Mouse (Mus musculus): ENCODE measurements around the gene Oprd1. TPM values are rescaled to one million over a fixed set of nuclear protein-coding genes. Genes with fewer than 3 reads are reported as not detected.

The Oprd1 gene
- polyA plus RNA-seq, 3 experiments from 2014 or later: not detected

GRCm38 (mm10) chr4:132133381-132133780 lies 10.9 kb downstream of the Oprd1 start:
- ATAC-seq: no peak

DNA sequence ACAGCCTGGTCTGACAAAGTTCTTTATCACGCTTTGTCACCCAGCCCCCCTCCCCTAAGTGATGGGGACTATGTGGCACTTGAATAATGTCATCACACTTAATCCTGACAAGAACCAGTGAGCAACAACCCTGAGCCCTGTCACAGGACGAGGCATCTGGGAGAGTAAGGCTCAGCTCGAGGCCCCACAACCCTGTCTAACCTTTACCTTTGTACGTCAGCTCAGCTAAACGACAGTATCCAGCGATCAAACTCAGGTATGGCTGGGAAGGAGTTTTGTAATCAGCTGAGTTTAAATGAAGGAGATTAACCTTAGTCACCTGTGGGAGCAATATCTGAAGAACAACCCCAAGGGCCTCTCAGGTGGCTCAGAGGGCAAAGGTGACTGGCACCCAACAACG lies 12.0 kb downstream of the Oprd1 start:
- ATAC-seq: no peak

DNA sequence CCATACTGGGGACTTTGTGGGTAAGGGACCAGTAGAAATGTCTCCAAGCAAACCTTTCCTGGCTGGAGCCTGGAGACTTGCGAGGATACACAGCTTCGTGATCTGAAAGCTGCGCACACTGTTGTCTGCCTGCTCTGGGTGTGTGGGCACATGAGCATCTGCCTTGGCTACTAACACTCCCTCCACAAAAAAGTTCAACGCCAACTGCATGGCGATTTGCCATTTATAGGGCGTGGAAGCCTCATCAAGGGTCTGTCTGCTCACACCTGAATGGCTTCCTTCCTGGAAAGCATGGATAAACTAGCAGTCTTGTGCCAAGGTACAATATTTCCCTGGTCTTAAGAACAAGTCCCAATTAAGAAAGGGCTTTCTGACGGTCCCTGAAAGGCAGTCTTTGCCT lies 12.5 kb downstream of the Oprd1 start:
- no peak for ATAC-seq

DNA sequence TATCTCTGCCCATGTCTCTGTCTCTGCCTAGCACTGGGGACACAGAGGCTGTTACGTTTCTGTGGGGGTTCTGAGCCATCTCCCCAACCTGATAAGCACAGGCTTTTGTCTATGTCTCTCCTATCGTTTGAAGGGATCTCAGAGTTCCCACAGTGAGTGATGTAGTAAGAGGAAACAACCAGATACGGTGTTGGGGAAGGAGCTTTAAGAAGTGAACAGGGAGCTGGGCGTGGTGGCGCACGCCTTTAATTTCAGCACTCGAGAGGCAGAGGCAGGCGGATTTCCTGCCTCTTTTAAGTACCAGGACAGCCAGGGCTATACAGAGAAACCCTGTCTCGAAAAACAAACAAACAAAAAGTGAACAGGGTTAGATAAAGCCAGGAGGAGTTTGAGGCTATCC lies 13.2 kb downstream of the Oprd1 start:
- ATAC-seq: no peak

- ATAC-seq: no peak
Measured at GRCm38 (mm10) chr4:132130645-132131044, 13.6 kb downstream of the Oprd1 start.

- no peak for ATAC-seq
Measured at GRCm38 (mm10) chr4:132130134-132130533, 14.2 kb downstream of the Oprd1 start.

- ATAC-seq: no peak
Measured at GRCm38 (mm10) chr4:132128997-132129636, 15.2 kb downstream of the Oprd1 start.

DNA sequence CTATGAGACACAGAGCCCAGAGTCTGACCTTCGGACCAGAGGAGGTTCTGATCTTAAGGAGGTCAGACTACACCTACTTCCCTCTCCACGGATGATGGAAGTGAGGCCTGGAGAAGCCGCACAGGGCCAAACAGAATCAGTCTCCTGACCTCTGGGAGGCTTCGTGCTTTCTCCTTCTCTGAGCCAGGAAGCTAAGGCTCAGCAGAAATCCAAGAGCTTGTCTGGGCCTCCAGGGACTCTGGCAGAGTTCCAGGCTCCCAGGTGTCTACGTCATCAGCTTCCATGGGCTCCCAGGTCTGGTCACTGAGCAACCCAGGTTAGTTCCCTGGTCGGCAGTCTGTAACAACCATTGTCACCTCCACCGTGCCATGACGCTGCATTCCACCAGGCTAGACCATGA lies 17.2 kb downstream of the Oprd1 start:
- ATAC-seq: no peak

- no peak for ATAC-seq
Measured at GRCm38 (mm10) chr4:132123166-132123565, 21.1 kb downstream of the Oprd1 start.

DNA sequence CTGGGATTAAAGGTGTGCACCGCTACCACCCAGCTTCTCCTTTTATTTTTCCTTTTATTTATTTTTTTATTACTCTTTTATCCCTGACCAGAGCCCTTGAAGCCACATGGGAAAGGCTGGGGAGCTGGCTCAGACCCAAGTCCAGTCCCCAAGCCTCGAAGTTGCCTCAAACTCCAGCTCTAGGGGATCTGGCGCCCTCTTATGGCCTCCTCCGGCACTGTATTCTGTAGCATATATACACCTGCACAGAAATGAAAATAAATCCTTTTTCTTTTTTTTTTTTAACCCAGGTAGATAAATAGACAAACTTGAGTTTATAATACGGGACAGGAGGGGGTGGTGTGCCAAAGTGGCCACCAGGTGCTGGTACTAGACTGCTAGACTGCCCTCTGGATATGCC lies 22.6 kb downstream of the Oprd1 start:
- no peak for ATAC-seq

GRCm38 (mm10) chr4:132119566-132119965 lies 24.7 kb downstream of the Oprd1 start:
- no peak for ATAC-seq

DNA sequence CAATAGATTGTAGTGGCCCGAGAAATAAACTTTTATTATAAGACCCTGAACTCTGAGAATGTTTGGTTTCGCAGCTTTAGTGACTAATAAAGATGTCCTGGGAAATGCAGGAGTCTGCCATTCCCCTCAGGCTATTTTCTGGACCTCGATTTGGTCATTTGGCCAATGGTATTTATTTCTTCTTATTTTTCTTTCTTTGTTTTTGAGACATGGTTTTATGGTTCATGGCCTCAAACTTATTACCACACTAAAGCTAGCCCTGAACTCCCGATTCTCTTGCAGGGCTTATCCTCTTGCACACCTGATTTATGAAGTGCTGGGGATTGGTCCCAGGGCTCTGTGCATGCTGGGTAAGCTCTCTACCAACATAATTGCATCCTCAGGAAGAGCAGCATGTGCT lies 28.0 kb downstream of the Oprd1 start:
- ATAC-seq: no peak

DNA sequence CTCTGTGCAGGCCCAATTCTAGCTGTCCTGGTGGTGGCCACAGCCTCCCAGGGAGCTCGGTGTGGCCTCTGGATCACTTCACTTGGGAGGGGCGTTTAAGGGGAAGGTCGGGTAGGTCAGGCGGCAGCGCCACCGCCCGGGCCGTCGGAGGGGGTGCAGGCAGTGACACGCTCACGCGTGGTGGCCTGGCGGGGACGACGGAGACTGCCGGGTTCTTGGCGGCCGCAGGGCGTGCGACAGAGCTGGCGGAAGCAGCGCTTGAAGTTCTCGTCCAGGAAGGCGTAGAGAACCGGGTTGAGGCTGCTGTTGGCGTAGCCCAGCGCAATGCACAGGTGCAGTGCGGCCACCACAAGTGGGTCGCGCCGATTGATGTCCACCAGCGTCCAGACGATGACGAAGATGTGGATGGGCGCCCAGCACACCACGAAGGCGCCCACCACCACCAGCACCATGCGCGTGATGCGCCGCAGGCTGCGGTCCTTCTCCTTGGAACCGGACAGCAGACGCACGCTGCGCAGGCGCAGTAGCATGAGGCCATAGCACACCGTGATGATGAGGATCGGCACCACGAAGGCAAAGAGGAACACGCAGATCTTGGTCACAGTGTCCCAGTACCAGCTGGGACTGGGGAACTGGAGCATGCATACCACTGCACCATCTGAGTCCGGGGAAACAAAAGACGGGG lies 30.7 kb downstream of the Oprd1 start:
- ATAC-seq: no peak

DNA sequence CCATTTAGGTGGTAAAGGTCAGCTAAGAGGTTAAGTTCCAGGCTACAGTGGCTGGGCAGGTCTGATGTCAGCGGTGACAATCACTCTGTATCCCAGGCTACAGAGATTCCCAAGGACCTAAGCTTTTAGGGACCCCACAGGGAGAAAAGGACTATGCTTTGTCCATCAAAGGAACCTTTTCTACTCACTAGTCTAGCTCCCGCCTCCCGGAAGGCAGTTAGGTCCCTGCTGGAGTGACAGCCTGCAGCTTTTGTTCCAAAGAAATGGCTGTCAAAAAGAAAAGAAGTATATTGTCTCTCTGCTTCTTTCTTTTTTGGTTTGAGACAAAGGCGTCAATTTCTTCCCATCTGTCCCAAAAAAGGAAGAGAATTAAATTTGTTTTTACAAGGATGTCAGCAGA lies 33.1 kb downstream of the Oprd1 start:
- ATAC-seq: no peak

- ATAC-seq: no peak
Measured at GRCm38 (mm10) chr4:132108221-132108620, 36.1 kb downstream of the Oprd1 start.

GRCm38 (mm10) chr4:132101152-132101551 lies 43.1 kb downstream of the Oprd1 start:
- no peak for ATAC-seq

DNA sequence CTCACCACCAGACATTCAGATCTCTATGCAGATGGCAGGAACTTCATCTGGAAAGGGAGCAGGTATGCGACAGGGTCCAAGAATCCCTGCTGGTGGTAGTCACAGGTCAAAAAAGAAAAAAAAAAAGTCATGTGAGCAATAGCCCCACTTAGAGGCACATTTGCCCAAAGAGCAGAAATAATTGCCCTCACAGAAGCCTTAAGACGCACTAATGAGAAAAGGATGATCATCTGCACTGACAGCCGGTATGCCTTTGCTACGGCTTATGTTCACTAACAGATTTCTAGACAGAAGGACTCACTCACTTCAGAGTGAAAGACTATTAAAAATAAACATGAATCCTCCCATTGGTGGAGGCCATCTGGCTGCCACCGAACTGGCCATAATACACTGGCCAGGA lies 44.7 kb downstream of the Oprd1 start:
- ATAC-seq: no peak

DNA sequence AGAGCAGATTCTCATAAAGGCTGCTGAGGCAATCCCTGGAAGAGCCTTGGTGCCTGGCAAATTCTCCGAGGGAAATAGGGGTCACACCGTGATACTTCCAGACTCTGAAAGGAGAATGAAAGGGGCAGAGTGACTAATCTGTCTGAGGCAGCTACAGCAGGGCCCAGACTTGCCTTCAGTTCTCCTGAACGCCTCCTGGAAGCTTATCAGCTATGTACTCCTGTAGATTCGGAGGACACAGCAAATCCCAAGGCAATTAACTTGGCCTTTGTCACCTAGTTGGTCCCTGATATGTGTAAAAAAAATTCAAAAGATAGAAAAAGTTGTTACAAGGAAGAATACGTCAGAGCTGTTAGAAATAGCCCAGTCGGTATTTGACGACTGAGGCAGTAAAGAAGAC lies 49.2 kb downstream of the Oprd1 start:
- ATAC-seq: no peak

DNA sequence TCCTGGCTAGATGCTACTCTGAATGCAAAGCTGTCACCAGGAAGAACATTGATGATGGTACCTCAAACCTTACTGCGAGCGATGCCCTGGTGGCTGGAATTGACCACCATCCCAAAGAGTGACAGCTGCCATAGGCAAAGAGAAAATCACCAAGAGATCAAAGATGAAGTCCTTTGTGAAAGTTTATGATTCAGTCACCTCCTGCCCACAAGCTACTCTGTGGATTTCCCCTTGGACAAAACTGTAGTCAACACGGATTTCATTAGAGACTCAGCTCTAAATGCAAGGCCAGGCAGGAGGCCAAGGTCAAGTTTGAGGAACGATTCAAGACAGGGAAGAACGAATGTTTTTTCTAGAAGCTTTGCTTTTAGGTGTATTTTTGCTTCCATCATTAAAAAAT lies 50.4 kb downstream of the Oprd1 start:
- no peak for ATAC-seq

GRCm38 (mm10) chr4:132093136-132093535 lies 51.1 kb downstream of the Oprd1 start:
- ATAC-seq: no peak

DNA sequence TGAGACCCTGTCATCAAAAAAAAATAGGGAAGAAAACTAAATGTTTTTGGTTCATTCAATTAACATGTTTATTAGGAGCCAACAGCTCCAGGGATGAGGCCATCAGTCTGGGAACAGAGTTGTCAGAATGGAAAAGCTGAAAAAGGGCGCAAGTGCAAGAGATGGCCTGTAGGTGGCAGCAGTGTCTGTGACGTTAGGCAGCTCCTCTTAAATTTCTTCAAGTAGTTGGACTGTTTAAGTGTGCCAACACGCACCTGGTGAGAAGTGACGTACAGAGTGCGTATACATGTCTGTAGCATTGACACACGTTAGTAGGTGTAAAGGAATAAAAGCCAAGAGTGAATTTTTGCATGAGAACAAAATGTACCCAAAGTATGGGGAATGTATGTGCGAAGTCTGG lies 55.4 kb downstream of the Oprd1 start:
- peak; percentile 60 for ATAC-seq

- ATAC-seq: no peak
Measured at GRCm38 (mm10) chr4:132085114-132085513, 59.2 kb downstream of the Oprd1 start.

GRCm38 (mm10) chr4:132080492-132080983 lies 63.7 kb downstream of the Oprd1 start:
- no peak for ATAC-seq

GRCm38 (mm10) chr4:132079555-132080275 lies 64.6 kb downstream of the Oprd1 start:
- ATAC-seq: no peak

All from inflammation-experienced regulatory T-cells, adult 6 months (primary cell).